Mouse (Mus musculus): Measurements from ENCODE around the gene Nubp2. TPM values are rescaled to one million over a fixed set of nuclear protein-coding genes. Genes with fewer than 3 reads are reported as not detected.

Gene Nubp2
- 10 to 100 TPM; 10.0 TPM for total RNA-seq (2021)
- long read RNA-seq, experiment 1, transcript Nubp2-201 (7 exons, 1,427 nt), result major isoform, 14 of 17 reads
- long read RNA-seq, experiment 1, partial matches to known transcripts, result 1 of 17 reads
- long read RNA-seq, experiment 1, other reads (novel, unspliced or antisense), result 0 of 17 reads
- long read RNA-seq, experiment 2, transcript Nubp2-201 (7 exons, 1,427 nt), result major isoform, 13 of 15 reads
- long read RNA-seq, experiment 2, partial matches to known transcripts, result 1 of 15 reads
- long read RNA-seq, experiment 2, other reads (novel, unspliced or antisense), result 1 of 15 reads

DNA sequence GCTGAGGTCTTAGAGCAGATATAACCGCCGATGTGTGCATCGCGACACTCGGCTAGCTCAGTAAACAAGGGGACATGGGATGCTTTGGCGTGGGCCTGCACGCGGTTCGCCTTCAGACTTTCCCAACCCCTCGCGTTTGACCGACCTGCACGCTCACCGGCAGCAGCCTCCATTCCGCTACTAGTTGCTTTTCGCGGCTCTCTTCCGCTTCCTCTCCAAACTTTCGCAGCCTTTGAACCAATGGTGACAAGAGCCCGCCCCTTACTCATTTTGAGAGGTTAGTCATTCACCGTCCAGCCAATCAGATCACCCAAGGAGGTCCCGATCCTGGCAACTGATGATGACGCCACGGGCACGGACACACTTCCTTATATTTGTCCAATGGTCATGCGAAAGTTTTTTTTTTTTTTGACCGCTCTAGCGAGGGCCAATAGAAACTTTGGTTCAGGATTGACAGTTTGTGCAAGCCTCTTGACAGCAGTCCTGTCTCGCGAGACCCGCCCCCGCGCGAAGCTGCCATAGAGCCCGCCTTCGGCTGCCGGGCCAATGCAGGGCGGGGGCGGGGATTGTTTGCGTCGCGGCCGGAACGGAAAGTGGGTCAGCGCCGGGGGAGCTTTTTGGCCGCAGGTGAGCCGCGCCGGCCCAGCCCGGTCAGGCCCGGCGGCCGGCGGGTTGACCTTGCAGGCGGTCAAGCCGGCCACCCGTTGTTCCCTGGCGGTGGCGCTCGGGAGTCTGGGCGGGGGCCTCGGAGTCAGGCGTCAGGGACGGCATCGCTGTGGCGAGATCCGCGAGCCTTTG, at the start of gene Nubp2, which contains the start of gene Spsb3:
Nubp2 (minus strand) TSS at position 216 of the 798 bp plus-strand sequence.
Spsb3 (plus strand) TSS at position 510 of the 798 bp plus-strand sequence.
- intact Hi-C loops (cut with DNase I), result no loop called here
- DNase-seq, result peak; percentile 92 to 98

GRCm38 (mm10) chr17:24935666-24936065, 49.5 kb upstream of the Nubp2 start:
- no peak for DNase-seq
- intact Hi-C loops (cut with DNase I), result loop anchor here (5.0 kb wide), 1 partner anchor 77 kb away; no protein-coding TSS in a partner anchor

- no peak for DNase-seq
- intact Hi-C loops (cut with DNase I), result loop anchor here (5.0 kb wide), 1 partner anchor 77 kb away; no protein-coding TSS in a partner anchor
Measured at GRCm38 (mm10) chr17:24934926-24935325, 48.8 kb upstream of the Nubp2 start.

DNA sequence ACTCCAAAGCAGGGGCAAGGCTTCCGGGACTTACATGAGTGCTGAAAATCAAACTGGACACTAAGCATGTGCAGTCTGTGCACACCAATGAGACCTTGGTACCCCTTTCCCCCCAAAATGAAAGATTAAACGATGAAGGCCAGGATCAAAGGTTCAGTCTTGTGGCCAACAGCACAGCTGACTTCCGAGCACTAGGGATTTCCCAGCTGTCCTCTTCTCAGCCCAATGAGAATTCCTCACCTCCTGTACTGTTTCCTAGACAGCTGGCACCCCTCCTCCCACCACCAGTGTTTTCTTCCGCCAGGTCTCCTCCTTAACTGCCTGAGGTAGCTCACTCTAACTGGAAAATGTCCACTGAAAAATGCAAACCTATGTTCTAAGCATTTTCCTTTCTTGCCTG, 47.0 kb upstream of the Nubp2 start:
- intact Hi-C loops (cut with DNase I), result no loop called here
- DNase-seq, result no peak

- intact Hi-C loops (cut with DNase I), result no loop called here
- no peak for DNase-seq
Measured at GRCm38 (mm10) chr17:24932431-24932830, 46.3 kb upstream of the Nubp2 start.

GRCm38 (mm10) chr17:24929506-24929905, 43.4 kb upstream of the Nubp2 start:
- no peak for DNase-seq
- intact Hi-C loops (cut with DNase I), result no loop called here

DNA sequence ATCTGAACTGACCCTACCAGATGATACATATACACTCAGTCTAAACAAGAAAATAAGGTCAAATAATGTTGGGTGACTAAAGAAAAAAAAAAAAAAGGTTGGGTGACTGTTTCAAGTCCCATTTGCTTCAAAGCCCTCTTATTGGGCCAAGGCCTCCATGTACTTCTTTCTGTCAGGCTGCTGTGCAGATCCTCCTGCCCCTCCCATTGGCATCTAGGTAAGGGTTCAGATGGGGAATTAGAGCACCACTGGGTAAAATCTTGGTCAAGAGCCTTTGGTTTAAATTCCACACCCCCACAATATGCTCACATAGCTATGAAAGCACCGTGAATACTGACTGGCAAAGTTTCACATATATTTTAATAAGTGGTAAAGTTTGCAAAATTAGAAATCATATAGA, 37.1 kb upstream of the Nubp2 start:
- no peak for DNase-seq
- intact Hi-C loops (cut with DNase I), result no loop called here

DNA sequence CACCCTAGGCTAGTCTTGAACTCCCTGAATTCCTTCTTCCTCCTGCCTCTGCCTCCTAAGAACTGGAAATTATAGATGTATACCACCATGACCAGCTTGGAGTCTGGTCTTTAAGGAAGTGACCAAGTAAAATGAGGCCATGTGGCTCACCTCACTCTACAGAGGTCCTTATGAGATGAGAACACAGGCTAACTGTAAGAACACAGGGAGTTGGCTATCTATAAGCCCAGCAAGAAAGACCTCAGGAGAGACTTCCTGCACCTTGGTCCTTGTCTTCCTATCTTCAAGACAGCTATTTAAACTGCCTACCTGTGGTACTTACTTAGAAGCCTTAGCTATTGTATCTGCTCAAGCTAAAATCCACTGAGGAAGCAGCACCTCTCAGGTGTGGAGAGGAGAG, 27.8 kb upstream of the Nubp2 start:
- no peak for DNase-seq
- intact Hi-C loops (cut with DNase I), result no loop called here

- intact Hi-C loops (cut with DNase I), result no loop called here
- DNase-seq, result no peak
Measured at GRCm38 (mm10) chr17:24907591-24907990, 21.4 kb upstream of the Nubp2 start.

GRCm38 (mm10) chr17:24903767-24904166, 17.6 kb upstream of the Nubp2 start:
- DNase-seq, result no peak

GRCm38 (mm10) chr17:24902671-24903474, 16.7 kb upstream of the Nubp2 start:
- no peak for DNase-seq
- intact Hi-C loops (cut with DNase I), result loop anchor here (5.0 kb wide), 1 partner anchor 161 kb away; no protein-coding TSS in a partner anchor

More at GRCm38 (mm10) chr17:24903767-24904166, 17.6 kb upstream of the Nubp2 start:
- intact Hi-C loops (cut with DNase I), result loop anchor here (5.0 kb wide), 1 partner anchor 161 kb away; no protein-coding TSS in a partner anchor

GRCm38 (mm10) chr17:24902124-24902523, 16.0 kb upstream of the Nubp2 start:
- DNase-seq, result no peak
- intact Hi-C loops (cut with DNase I), result loop anchor here (5.0 kb wide), 1 partner anchor 160 kb away; no protein-coding TSS in a partner anchor

DNA sequence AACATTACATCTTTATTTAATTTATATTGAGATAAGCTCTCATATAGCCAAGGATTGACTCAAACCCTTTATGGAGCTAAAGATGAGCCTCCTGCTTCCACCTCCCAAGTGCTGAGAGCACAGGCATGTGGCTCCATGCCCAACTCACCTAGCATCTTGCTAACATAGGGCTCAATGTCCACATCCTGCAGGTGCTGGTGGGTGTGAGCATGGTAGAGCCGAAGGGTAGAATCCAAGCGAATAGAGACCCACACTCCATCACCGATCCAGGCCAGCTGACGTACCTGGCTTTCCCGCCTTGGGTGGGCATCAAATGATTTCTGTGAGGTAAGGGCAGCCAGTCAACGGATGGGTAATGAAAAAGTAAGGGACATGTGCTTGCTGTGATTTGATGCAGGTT, 13.9 kb upstream of the Nubp2 start:
- intact Hi-C loops (cut with DNase I), result loop anchor here (5.0 kb wide), 1 partner anchor 158 kb away; no protein-coding TSS in a partner anchor
- no peak for DNase-seq

GRCm38 (mm10) chr17:24899153-24899552, 13.0 kb upstream of the Nubp2 start:
- no peak for DNase-seq
- intact Hi-C loops (cut with DNase I), result loop anchor here (10.0 kb wide), 1 partner anchor 926 kb away; the partner anchor contains the start of genes Jmjd8 and Wdr24

DNA sequence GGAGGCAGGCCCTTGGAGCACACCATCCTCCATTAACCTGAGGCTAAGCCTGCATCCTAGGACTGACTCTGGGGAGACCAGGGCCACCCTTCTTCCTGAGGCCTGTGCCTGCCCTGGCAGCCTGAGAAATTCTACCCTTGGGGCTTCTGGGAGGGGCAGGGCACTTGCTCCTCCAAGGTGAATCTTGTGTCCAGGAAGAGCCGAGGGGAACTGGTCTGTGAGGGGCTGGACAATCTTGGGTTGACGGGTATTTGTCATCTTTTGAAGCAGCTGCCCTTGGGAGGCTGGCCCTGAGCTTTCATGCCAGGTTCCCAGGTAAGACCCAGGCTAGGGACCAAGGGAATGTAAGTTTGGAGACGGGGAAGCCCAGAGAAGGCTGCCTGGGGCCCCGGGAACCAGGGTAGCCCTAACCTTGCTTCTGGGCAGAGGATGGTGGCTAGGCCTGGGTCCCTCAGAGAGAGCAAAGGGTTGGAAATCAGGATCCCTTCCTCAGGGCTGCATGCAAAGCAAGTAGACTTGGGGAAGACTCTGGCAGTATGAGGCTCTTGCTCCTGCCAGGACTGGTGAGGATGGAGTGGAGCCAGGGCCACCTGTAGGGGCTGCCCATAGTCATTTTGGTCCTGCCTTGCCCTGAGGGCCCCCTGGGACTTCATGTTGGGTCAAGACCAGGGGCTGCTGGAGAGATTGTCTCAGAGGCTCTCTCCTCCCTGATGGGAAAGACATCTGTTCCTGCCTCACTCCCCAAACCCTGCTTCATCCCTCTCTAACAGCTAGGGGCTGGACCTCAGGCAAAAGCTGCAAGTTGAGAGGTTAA, 12.1 kb upstream of the Nubp2 start:
- intact Hi-C loops (cut with DNase I), result loop anchor here (10.0 kb wide), 1 partner anchor 927 kb away; the partner anchor contains the start of genes Jmjd8 and Wdr24
- no peak for DNase-seq

- DNase-seq, result no peak
- intact Hi-C loops (cut with DNase I), result loop anchor here (10.0 kb wide), 1 partner anchor 927 kb away; the partner anchor contains the start of genes Jmjd8 and Wdr24
Measured at GRCm38 (mm10) chr17:24897600-24897999, 11.5 kb upstream of the Nubp2 start.

- intact Hi-C loops (cut with DNase I), result loop anchor here (10.0 kb wide), 1 partner anchor 928 kb away; the partner anchor contains the start of genes Jmjd8 and Wdr24
- DNase-seq, result no peak
Measured at GRCm38 (mm10) chr17:24896993-24897269, 10.8 kb upstream of the Nubp2 start.

GRCm38 (mm10) chr17:24896241-24896992, 10.3 kb upstream of the Nubp2 start, which contains the start of gene Nme3:
Nme3 (plus strand) TSS chr17:24896500.
- intact Hi-C loops (cut with DNase I), result loop anchor here (10.0 kb wide), 1 partner anchor 928 kb away; the partner anchor contains the start of genes Jmjd8 and Wdr24

More at GRCm38 (mm10) chr17:24896241-24896992, 10.3 kb upstream of the Nubp2 start, which contains the start of gene Nme3:
- DNase-seq, result peak; percentile 55 to 61
